Mouse (Mus musculus): ENCODE data around the gene Opalin.

Gene Opalin

DNA sequence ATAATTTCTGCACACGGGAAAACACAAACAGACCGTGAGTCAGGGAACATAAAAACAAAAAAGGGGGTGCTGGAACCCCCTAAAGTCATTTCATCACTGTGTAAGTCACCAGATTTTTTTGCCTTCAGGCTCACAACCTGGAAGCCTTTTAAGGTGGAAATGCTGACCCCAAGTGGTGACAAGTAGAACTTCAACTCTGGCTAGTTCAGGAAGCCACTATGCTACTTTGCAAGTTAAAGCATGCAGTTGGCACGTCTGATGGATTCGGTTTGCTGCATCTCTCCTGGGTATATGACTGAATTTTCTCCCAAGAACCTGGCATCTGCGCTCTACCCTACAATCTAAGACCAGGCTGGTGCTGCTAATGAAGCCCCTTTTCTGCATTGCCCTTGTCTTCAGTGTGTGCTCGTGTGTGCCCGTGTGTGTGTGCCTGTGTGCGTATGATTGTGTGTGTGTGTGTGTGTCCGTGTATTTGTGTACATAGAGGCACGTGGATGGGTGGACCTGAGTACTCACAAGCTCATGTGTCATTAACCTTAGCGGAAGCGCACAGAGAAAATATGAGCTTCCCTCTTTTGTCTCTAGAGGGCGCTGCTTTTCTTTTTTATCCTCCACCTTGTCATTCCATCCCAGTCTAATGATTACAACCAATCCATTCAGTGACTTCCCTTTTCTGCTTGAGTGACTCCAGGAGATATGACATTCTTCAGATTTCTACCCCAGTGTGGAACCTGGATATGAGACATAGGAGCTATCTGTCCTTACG is 60.8 kb downstream of the Opalin start:
- peak; percentile 53 for DNase-seq (ENCODE audit: low read depth)

DNA sequence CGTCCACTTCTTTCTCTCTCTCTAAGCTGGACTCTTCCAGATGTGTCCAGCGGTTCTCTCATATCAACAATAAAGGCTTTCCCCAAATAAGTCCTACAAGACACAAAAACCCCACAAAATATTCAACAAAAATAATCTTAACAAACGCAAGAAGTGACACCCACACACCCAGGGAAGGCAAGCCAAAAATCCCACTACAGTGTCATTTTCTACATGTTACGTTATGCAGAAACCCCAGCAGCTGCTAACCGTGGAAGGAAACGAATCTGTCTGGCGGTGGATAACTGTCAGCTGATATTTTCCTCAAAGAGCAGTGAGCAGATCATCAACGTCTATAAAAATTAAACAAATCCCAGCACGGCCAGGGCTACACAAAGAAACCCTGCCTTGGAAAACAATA is 62.9 kb downstream of the Opalin start:
- no peak for DNase-seq (ENCODE audit: low read depth)

DNA sequence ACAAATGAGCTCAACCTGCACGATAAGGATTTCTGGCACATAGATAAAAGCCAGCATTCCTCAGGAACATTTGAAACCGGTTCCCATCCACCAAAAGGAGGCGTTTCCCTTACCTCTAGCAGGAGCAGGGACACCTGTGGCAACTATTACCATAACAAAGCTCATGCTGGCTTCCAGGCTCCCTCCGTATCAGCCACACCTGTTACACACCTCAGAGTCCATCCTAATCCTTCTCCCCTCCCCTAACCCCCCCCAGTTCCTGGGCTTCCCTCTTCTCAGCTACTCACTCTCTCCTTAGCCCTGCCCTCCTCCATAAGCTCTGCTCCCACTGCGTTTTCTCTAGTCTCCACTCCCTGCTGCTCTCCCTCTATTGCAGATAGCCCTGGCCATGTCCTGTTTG is 63.3 kb downstream of the Opalin start:
- no peak for DNase-seq (ENCODE audit: low read depth)
